Mouse (Mus musculus): ENCODE data around the gene 3830417A13Rik.

3830417A13Rik gene

GRCm38 (mm10) chrX:64173248-64173647, at the start of gene 3830417A13Rik:
Gene 3830417A13Rik, plus strand, starts transcription at chrX:64173548.
- in situ Hi-C loops (cut with MboI, MseI) = no loop called here

GRCm38 (mm10) chrX:64152098-64152497, 21.2 kb upstream of the 3830417A13Rik start, which contains the start of gene Gm6760:
Gene Gm6760, minus strand, starts transcription at chrX:64152198.
- in situ Hi-C loops (cut with MboI, MseI) = no loop called here

- in situ Hi-C loops (cut with MboI, MseI) = loop anchor here (10.0 kb wide), 1 partner anchor 854 kb away; no protein-coding TSS in a partner anchor
Observed at GRCm38 (mm10) chrX:64181246-64181645, 7.9 kb downstream of the 3830417A13Rik start.

Data from regulatory T cell (primary cell).